Mouse (Mus musculus): ENCODE data around the gene Nav2. TPM values are rescaled to one million over a fixed set of nuclear protein-coding genes. Genes with fewer than 3 reads are reported as not detected.

The Nav2 gene
- total and polyA plus RNA-seq, 3 experiments: 20.4 to 49.9 (median 34.4) TPM

DNA sequence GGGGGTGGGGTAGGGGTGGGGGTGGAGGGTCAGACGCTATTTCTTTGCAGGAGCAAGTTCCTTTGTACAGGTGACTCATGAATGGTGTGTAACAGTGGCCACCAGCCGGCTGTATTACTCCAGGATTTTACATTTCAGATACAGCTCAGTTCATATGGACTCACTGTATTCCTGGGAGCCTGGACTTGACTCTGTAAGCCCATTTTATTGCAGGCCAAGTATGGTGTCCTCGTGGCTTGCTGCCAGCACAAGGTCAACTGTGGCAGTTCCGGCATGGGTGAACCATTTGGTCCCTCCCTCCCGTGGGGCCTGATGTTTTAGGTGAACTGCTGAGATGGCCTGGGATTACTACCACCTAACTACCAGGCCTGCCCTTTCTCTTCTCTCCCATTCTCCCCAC lies 629.8 kb downstream of the Nav2 start:
- Histone ChIP-seq H3K4me3 (no peak overlapping the region), H3K27ac (no peak overlapping the region), H3K79me2 (replicated peaks; ENCODE audit: control insufficient read depth, insufficient read depth, low read length) (no peaks in the 10 kb centered on the region), H3K4me1 (ENCODE audit: control insufficient read depth, insufficient read depth, low read length) (peaks cover 1% of the 10 kb centered on the region; the same call in 1 of the 2 replicates), H3K36me3 (ENCODE audit: control insufficient read depth, insufficient read depth, low read length) (no peaks in the 10 kb centered on the region), H3K9ac (ENCODE audit: low read depth, low read length) (no peak overlapping the region), H3K27me3 (ENCODE audit: control insufficient read depth, insufficient read depth, low read length) (no peaks in the 10 kb centered on the region)
- 82% methylated on average over 5 of the region's 5 CpGs for WGBS
- TF ChIP-seq POLR2A (IDR thresholded peaks at IDR 0.05; ENCODE audit: insufficient read depth, low read depth, low read length) (no peak), CTCF (IDR thresholded peaks at IDR 0.05) (no peak), EP300 (IDR thresholded peaks at IDR 0.05; ENCODE audit: insufficient read depth, low read depth, low read length) (no peak)
- DNase-seq: no peak
- intact Hi-C loops (cut with DNase I): no loop called here

DNA sequence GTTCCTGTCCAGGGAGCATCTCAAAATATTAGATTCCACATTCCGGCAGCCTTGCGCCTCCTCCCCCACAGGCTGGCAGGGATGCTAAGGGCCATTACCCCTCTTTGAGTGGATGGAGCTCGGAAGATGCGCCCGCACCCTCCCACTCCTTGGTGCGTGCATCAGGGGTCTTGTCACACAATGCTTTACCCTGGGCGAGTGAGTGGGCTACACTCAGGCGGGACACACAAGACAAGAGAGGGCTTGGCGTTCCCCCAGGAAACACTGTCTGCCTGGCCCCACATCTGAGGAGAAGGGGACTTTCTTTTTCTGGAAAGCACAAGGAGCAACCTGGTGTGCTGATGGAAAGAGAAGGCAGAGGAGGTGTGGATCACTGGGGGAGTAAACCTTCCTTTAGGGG lies 631.7 kb downstream of the Nav2 start:
- no peak for TF ChIP-seq CTCF (IDR thresholded peaks at IDR 0.05)
- no peak for TF ChIP-seq EP300 (IDR thresholded peaks at IDR 0.05; ENCODE audit: insufficient read depth, low read depth, low read length)
- TF ChIP-seq POLR2A (IDR thresholded peaks at IDR 0.05; ENCODE audit: insufficient read depth, low read depth, low read length): no peak
- Histone ChIP-seq H3K79me2 (replicated peaks; ENCODE audit: control insufficient read depth, insufficient read depth, low read length) (no peaks in the 10 kb centered on the region), H3K4me1 (ENCODE audit: control insufficient read depth, insufficient read depth, low read length) (peaks cover 4% of the 10 kb centered on the region; the same call in 1 of the 2 replicates), H3K36me3 (ENCODE audit: control insufficient read depth, insufficient read depth, low read length) (no peaks in the 10 kb centered on the region), H3K27ac (no peak overlapping the region), H3K9ac (ENCODE audit: low read depth, low read length) (no peak overlapping the region), H3K27me3 (ENCODE audit: control insufficient read depth, insufficient read depth, low read length) (no peaks in the 10 kb centered on the region), H3K4me3 (no peak overlapping the region)
- WGBS: 85% methylated on average over 9 of the region's 9 CpGs
- no peak for DNase-seq
- intact Hi-C loops (cut with DNase I): no loop called here

DNA sequence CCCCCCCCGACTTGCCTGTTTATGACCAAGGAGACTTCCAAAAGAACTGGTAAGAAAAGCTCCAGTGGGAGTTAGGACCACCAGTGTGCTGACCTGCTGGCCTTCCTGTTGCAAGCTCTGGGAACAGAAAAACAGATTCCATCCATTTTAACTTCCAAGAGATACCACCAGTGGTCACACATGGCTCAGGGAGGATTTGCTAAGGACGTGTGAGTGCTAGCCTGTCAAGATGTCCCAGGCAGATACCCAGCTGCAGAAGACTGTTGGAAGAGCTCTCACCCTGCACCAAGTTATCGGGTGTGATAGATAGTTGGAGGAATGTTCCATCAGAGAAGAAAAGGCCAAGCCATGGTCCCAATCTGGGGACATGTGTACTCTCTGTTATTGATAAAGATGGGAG lies 633.6 kb downstream of the Nav2 start:
- intact Hi-C loops (cut with DNase I): no loop called here
- DNase-seq: no peak
- H3K4me3 ChIP-seq: no peak overlapping the region
- TF ChIP-seq EP300 (IDR thresholded peaks at IDR 0.05; ENCODE audit: insufficient read depth, low read depth, low read length): no peak
- no peak for TF ChIP-seq CTCF (IDR thresholded peaks at IDR 0.05)
- TF ChIP-seq POLR2A (IDR thresholded peaks at IDR 0.05; ENCODE audit: insufficient read depth, low read depth, low read length): no peak
- no peak overlapping the region for H3K9ac ChIP-seq (ENCODE audit: low read depth, low read length)
- no peak overlapping the region for H3K27ac ChIP-seq
- H3K4me1 ChIP-seq (ENCODE audit: control insufficient read depth, insufficient read depth, low read length): peaks cover 4% of the 10 kb centered on the region; the same call in 1 of the 2 replicates
- no peaks in the 10 kb centered on the region for H3K27me3 ChIP-seq (ENCODE audit: control insufficient read depth, insufficient read depth, low read length)
- no peaks in the 10 kb centered on the region for H3K36me3 ChIP-seq (ENCODE audit: control insufficient read depth, insufficient read depth, low read length)
- WGBS: 56% methylated on average over 3 of the region's 3 CpGs
- H3K79me2 ChIP-seq (replicated peaks; ENCODE audit: control insufficient read depth, insufficient read depth, low read length): no peaks in the 10 kb centered on the region

DNA sequence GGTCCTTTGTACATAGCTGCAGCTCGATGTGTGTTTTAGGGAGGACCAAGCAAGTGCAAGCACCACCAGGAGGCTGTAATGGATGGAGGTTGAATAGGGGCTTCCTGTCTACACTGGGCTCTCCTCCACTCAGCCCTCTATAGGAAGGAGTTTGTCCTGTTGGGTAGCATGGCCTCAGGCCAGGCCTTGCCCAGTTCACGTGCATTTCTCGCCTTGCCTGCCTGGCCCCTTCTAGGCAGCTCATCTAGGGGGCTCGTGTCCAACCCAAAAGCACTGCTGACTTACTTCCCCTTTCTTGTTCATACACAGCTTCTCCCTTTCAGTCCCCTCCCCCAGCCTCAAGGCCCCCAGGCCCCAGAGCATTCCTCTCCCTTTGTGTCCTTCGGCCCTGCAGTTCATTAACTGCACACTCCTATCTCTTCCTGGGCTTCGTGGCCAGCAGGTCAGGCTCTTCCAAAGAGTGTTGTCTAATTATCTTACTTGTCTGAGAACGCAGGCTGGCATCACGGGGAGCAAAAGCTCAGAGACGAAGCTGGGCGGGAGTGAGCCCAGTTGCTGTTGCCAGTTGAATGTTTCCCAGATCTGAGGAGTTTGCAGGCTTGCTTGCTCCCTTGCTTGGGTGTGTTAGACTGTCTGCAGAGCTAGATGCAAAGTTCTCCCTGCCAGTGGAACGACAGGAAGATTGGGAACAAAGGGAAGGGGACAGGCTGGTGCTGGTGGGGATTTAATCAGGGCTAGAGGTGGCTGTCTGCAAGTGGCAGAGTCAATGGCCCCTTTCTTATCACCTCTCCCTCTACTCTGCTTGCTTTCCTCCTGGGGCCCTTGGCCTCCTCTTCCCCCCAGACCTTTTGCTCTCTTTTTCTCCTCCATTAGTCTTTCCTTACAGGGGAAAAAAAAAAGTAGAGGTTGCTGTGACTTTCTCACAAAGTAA lies 636.5 kb downstream of the Nav2 start:
- H3K4me3 ChIP-seq: no peak overlapping the region
- no peak for DNase-seq
- intact Hi-C loops (cut with DNase I): no loop called here
- TF ChIP-seq EP300 (IDR thresholded peaks at IDR 0.05; ENCODE audit: insufficient read depth, low read depth, low read length): no peak
- no peak for TF ChIP-seq POLR2A (IDR thresholded peaks at IDR 0.05; ENCODE audit: insufficient read depth, low read depth, low read length)
- TF ChIP-seq CTCF (IDR thresholded peaks at IDR 0.05): no peak
- H3K9ac ChIP-seq (ENCODE audit: low read depth, low read length): no peak overlapping the region
- no peaks in the 10 kb centered on the region for H3K27me3 ChIP-seq (ENCODE audit: control insufficient read depth, insufficient read depth, low read length)
- no peak overlapping the region for H3K27ac ChIP-seq
- H3K36me3 ChIP-seq (ENCODE audit: control insufficient read depth, insufficient read depth, low read length): no peaks in the 10 kb centered on the region
- 27% methylated on average over 11 of the region's 11 CpGs for WGBS
- no peaks in the 10 kb centered on the region for H3K79me2 ChIP-seq (replicated peaks; ENCODE audit: control insufficient read depth, insufficient read depth, low read length)
- peaks cover 4% of the 10 kb centered on the region; the same call in 1 of the 2 replicates for H3K4me1 ChIP-seq (ENCODE audit: control insufficient read depth, insufficient read depth, low read length)

DNA sequence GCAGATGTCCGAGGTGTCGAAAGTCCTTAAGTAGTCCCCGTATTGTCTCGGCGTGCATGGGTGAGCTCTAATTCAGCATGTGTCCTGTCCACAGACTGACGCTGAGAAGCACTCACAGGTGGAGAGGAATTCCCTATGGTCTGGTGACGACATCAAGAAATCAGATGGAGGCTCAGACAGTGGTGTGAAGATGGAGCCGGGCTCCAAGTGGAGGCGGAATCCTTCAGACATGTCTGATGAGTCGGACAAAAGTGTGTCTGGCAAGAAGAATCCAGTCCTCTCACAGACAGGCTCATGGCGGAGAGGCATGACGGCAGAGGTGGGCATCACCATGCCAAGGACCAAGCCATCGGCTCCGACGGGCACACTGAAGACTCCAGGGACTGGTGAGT lies 637.2 kb downstream of the Nav2 start:
- no peak for DNase-seq
- Histone ChIP-seq H3K27me3 (ENCODE audit: control insufficient read depth, insufficient read depth, low read length) (no peaks in the 10 kb centered on the region), H3K27ac (no peak overlapping the region), H3K79me2 (replicated peaks; ENCODE audit: control insufficient read depth, insufficient read depth, low read length) (no peaks in the 10 kb centered on the region), H3K36me3 (ENCODE audit: control insufficient read depth, insufficient read depth, low read length) (no peaks in the 10 kb centered on the region), H3K4me3 (no peak overlapping the region), H3K4me1 (ENCODE audit: control insufficient read depth, insufficient read depth, low read length) (peaks cover 6% of the 10 kb centered on the region; the same call in 1 of the 2 replicates), H3K9ac (ENCODE audit: low read depth, low read length) (no peak overlapping the region)
- TF ChIP-seq CTCF (IDR thresholded peaks at IDR 0.05) (no peak), EP300 (IDR thresholded peaks at IDR 0.05; ENCODE audit: insufficient read depth, low read depth, low read length) (no peak), POLR2A (IDR thresholded peaks at IDR 0.05; ENCODE audit: insufficient read depth, low read depth, low read length) (no peak)
- intact Hi-C loops (cut with DNase I): no loop called here
- whole genome bisulfite sequencing: 72% methylated on average over 15 of the region's 15 CpGs

DNA sequence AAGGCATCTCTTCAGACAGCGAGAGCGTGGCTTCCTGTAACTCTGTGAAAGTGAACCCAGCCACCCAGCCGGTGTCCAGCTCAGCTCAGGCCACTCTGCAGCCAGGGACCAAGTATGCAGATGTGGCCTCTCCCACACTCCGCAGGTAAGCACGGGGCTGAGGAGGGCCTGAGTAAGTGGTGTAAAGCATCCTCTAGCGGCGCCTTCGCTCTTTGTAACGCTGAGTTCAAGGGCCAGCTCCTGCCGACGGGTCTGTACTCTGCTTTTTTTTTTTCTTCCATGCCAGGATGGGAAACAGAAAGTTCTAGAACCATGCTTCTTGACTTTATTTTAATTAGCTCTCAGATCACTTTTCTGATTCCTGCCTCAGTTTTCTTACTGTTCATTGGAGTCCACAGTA lies 639.9 kb downstream of the Nav2 start:
- Histone ChIP-seq H3K36me3 (ENCODE audit: control insufficient read depth, insufficient read depth, low read length) (no peaks in the 10 kb centered on the region), H3K4me1 (ENCODE audit: control insufficient read depth, insufficient read depth, low read length) (peaks cover 5% of the 10 kb centered on the region; the same call in 1 of the 2 replicates), H3K4me3 (no peak overlapping the region), H3K27ac (no peak overlapping the region), H3K9ac (ENCODE audit: low read depth, low read length) (no peak overlapping the region), H3K79me2 (replicated peaks; ENCODE audit: control insufficient read depth, insufficient read depth, low read length) (no peaks in the 10 kb centered on the region), H3K27me3 (ENCODE audit: control insufficient read depth, insufficient read depth, low read length) (no peaks in the 10 kb centered on the region)
- 87% methylated on average over 11 of the region's 11 CpGs for WGBS
- TF ChIP-seq EP300 (IDR thresholded peaks at IDR 0.05; ENCODE audit: insufficient read depth, low read depth, low read length): no peak
- no peak for TF ChIP-seq POLR2A (IDR thresholded peaks at IDR 0.05; ENCODE audit: insufficient read depth, low read depth, low read length)
- no peak for TF ChIP-seq CTCF (IDR thresholded peaks at IDR 0.05)
- no peak for DNase-seq
- intact Hi-C loops (cut with DNase I): no loop called here

All from heart, adult 2 months (tissue).